In genomic region chr5:83351615-83352014, GRCm38 (mm10) we compare ENCODE assay signal across 19 mouse cellular contexts. TPM values are rescaled to one million over a fixed set of nuclear protein-coding genes. Genes with fewer than 3 reads are reported as not detected.
DNase-seq lines count a peak whose midpoint lies in the region; ATAC-seq and TF ChIP-seq lines count a peak whose summit lies in the region.
"Had no signal": no experiment of that assay in that cellular context is flagged by ENCODE, and none has a peak within 500 bp of the region (broad histone marks: within the 10 kb centered on the region; RNA-seq: fewer than 3 reads in every experiment).

No protein-coding gene starts in this region.

- no peaks in the 10 kb centered on the region for H3K9me3 ChIP-seq in heart, postnatal 0 days (replicated peaks; ENCODE audit: control insufficient read depth, low read length)
- H3K9me3 ChIP-seq: kidney, embryonic 15.5 days had no signal

- H3K4me3 ChIP-seq in lung, adult 2 months (replicated peaks; ENCODE audit: extremely low read depth, low read depth, low read length), result no peak overlapping the region
- H3K4me3 ChIP-seq in heart, postnatal 0 days (ENCODE audit: low read depth, low read length), result no peak overlapping the region
- H3K4me3 ChIP-seq: erythroblast, embryonic 14.5 days; kidney, embryonic 15.5 days had no signal

- no peak for TF ChIP-seq EP300 in heart, postnatal 0 days (IDR thresholded peaks at IDR 0.05; ENCODE audit: low read depth)

- H3K4me2 ChIP-seq in heart, postnatal 0 days (ENCODE audit: low read depth, low read length), result peak overlapping the region; percentile 1; the same call in 1 of the 2 replicates
- H3K4me2 ChIP-seq: kidney, embryonic 15.5 days had no signal

- TF ChIP-seq CTCF in lung, adult 2 months (IDR thresholded peaks at IDR 0.05; ENCODE audit: insufficient read depth, low read length), result no peak
- TF ChIP-seq CTCF in heart, postnatal 0 days (IDR thresholded peaks at IDR 0.05; ENCODE audit: low read depth), result no peak

- ATAC-seq in heart, postnatal 0 days (ENCODE audit: insufficient read depth, low read depth), result no peak

- no peaks in the 10 kb centered on the region for H3K36me3 ChIP-seq in heart, postnatal 0 days (replicated peaks; ENCODE audit: control insufficient read depth, insufficient read depth, low read length)
- H3K36me3 ChIP-seq: kidney, embryonic 15.5 days had no signal

- H3K27me3 ChIP-seq in heart, postnatal 0 days (ENCODE audit: control insufficient read depth, insufficient read depth, low read length), result no peaks in the 10 kb centered on the region
- H3K27me3 ChIP-seq: kidney, embryonic 15.5 days had no signal

- WGBS in lung, adult 2 months, result 18% methylated on average over 2 of the region's 2 CpGs
- 5% methylated on average over 2 of the region's 2 CpGs for WGBS in heart, postnatal 0 days

- no peak for TF ChIP-seq POLR2A in lung, adult 2 months (IDR thresholded peaks at IDR 0.05; ENCODE audit: borderline replicate concordance, extremely low read depth, low read depth, low read length)

- H3K9ac ChIP-seq in heart, postnatal 0 days (replicated peaks; ENCODE audit: low read depth, low read length), result no peak overlapping the region
- H3K9ac ChIP-seq: kidney, embryonic 15.5 days had no signal

- H3K27ac ChIP-seq in heart, postnatal 0 days (ENCODE audit: low read depth), result peak overlapping the region; percentile 34; the same call in 1 of the 2 replicates
- H3K27ac ChIP-seq: kidney, embryonic 15.5 days had no signal

- peak; percentile 83 for DNase-seq in heart, adult 11 months
- DNase-seq in heart, adult 9 months (ENCODE audit: low spot score in 2 of 2), result no peak
- peak; percentile 24 to 41 for DNase-seq in lung, adult 18-20 months
- DNase-seq in lung, adult 2 months, result no peak
- DNase-seq in heart, postnatal 0 days (ENCODE audit: low spot score), result no peak
- peak; percentile 54 for DNase-seq in mesoderm, embryonic 11.5 days (ENCODE audit: low read depth, low spot score)
- no peak for DNase-seq in right cerebral cortex, adult 2 months (ENCODE audit: low spot score in 2 of 2)
- DNase-seq in urinary bladder, adult 18-20 months (ENCODE audit: low spot score in 2 of 2), result no peak
- DNase-seq: adrenal gland, adult 8-10 months; B cell, adult 2 months; cerebellum, postnatal 25 days; gastrocnemius, postnatal 36 days; liver; right cerebral cortex, adult 18-20 months had no signal

- H3K4me1 ChIP-seq in lung, adult 2 months (ENCODE audit: control insufficient read depth, insufficient read depth, low read length), result peaks cover 2% of the 10 kb centered on the region; the same call in 1 of the 2 replicates
- H3K4me1 ChIP-seq in heart, postnatal 0 days (ENCODE audit: control insufficient read depth, insufficient read depth), result no peaks in the 10 kb centered on the region
- H3K4me1 ChIP-seq: kidney, embryonic 15.5 days had no signal

RNA-seq across cellular contexts. Expression of gene Tecrl, which starts 3.4 kb away (rescaled TPM):
- polyA plus RNA-seq in lung, adult 2 months (2012; rRNA removed), result 0.79 and 0.82 TPM in 2 replicates
- total RNA-seq in heart, postnatal 0 days (2014; rRNA removed; ENCODE audit: low replicate concordance), result 43.8 and 61.6 TPM in 2 replicates
- polyA plus RNA-seq in heart, postnatal 0 days (2015; fragmentation: Nextera tagmentation; extraction: Ambion mirVana), result 25.1 and 34.1 TPM in 2 replicates
- total RNA-seq: adrenal gland, adult 8-10 months; megakaryocyte progenitor cell, adult 5-6 weeks had no signal
- polyA plus RNA-seq: erythroblast, embryonic 14.5 days; intestine, embryonic 14.5 days; testis, adult 2 months had no signal

Comparison
In these comparisons a context has a peak if more than half of its experiments do, and no peak if none do; other contexts are left out.
1. DNase-seq: peak in heart, adult 11 months (single experiment), lung, adult 18-20 months (2 of 2) and mesoderm, embryonic 11.5 days (single experiment); none in heart, adult 9 months (0 of 2), lung, adult 2 months (single experiment), heart, postnatal 0 days (single experiment), right cerebral cortex, adult 2 months (0 of 2) and urinary bladder, adult 18-20 months (0 of 2).
2. RNA of gene Tecrl, which starts 3.4 kb away (polyA plus RNA-seq): 25.1 to 34.1 TPM in heart, postnatal 0 days; 0.79 to 0.82 TPM in lung, adult 2 months; every median in the first group is over 10 times any median in the second.